Mouse (Mus musculus): Measurements from ENCODE around the gene Haghl.
"Not testable (repeated sequence)": the region's sequence is repeated elsewhere in the genome, so short reads cannot be mapped to it uniquely, and the experiment has no call there.

Gene Haghl

GRCm38 (mm10) chr17:25744311-25744710, 41.2 kb downstream of the Haghl start:
- no peak for DNase-seq (ENCODE audit: low spot score)

GRCm38 (mm10) chr17:25743831-25744230, 41.6 kb downstream of the Haghl start:
- no peak for DNase-seq (ENCODE audit: low spot score)

DNA sequence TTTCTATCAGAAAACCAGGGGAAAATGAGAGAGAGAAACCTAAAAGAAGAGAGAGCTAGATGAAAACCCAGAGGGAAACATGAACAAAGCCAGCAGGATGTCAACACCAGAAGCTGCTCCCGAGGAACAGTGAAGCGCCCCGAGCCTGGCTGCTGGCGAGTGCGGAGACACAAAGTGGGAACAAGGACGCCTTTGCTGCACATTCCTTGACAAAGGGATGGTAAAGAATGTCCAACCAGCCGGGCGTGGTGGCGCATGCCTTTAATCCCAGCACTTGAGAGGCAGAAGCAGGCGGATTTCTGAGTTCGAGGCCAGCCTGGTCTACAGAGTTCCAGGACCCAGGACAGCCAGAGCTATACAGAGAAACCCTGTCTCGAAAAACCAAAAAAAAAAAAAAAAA, 44.0 kb downstream of the Haghl start:
- not testable (repeated sequence) for DNase-seq (ENCODE audit: low spot score)

GRCm38 (mm10) chr17:25738861-25739260, 46.6 kb downstream of the Haghl start:
- DNase-seq (ENCODE audit: low spot score): peak; percentile 14

GRCm38 (mm10) chr17:25735745-25736144, 49.7 kb downstream of the Haghl start, which contains the start of gene Mslnl:
Gene Mslnl (plus strand): TSS chr17:25736042.
- DNase-seq (ENCODE audit: low spot score): no peak

DNA sequence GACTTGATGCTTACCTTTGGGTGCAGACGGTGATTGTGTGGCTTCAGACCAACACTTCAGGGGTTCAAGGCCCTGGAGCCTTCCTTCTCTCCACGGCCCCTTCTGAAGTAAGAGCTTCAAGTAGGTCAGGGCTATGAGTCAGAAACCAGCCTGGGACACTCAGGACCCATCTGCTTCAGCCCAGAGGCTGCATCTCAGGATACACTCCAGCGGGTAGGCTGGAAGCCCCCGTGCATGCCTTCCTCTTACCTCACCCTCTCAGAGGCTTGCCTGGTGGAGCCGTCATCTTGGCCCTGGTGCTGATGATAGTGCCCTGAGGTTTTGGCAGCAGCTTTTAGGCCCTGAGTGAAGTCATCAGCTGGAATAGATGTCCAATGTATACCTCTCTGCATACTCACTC, 50.2 kb downstream of the Haghl start:
- no peak for DNase-seq (ENCODE audit: low spot score)

DNA sequence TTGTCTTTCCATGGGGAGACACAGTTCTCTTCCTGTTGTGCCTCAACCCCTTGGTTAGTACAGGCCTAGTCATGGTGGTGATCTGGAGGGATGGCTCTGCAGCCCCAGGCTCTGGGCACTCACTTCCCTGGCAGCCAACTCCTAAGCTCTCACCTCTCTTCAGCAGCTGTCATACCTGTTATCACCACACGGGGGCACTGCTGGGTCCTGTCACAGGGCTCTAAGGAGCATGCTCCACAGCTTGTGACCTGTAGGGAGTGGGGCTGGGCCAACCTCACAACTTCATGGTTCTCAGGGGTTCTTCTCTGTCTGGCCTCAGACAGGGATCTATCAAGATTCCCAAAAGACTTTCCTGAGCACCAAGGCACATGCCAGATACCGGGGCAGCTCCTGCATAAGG, 53.4 kb downstream of the Haghl start:
- DNase-seq (ENCODE audit: low spot score): peak; percentile 78

Measured in lung, postnatal 25 days (tissue).